Mouse (Mus musculus) C2C12 (cell line): ENCODE measurements at regions not wholly inside any gene's neighbourhood (a gene's known extent, or its start where the extent isn't known, plus 50 kb on each side); places are given as distances from the start of the nearest gene placed in this dataset.
A peak's percentile ranks its signal among the peaks of the same experiment; 100 is the strongest.

Experiments used
- H3K27me3 ChIP-seq: one replicate; pipeline ENCODE4 v1.6.1; 2011; ENCODE audit not compliant: control insufficient read depth, insufficient read depth, insufficient read length
- H3K36me3 ChIP-seq: one replicate; pipeline ENCODE4 v1.6.1; 2011; ENCODE audit not compliant: control insufficient read depth, insufficient read depth
- H3K4me3 ChIP-seq: one replicate; pipeline ENCODE4 v1.5.1; 2011; ENCODE audit warnings: mild to moderate bottlenecking, control low read depth; ENCODE audit not compliant: poor library complexity, insufficient read depth, severe bottlenecking
- H3K79me2 ChIP-seq: one replicate; pipeline ENCODE4 v1.6.1; 2011; ENCODE audit not compliant: control insufficient read depth, insufficient read depth
- H3K79me3 ChIP-seq: one replicate; pipeline ENCODE4 v1.6.1; 2011; ENCODE audit warnings: low read depth, control low read depth
- H3ac ChIP-seq: one replicate; pipeline ENCODE3; 2011; ENCODE audit warnings: low read depth; ENCODE audit not compliant: control insufficient read depth, insufficient read length
- CEBPB ChIP-seq: IDR thresholded peaks from one replicate; pipeline ENCODE4 v1.6.1; 2011; ENCODE audit warnings: low read depth, mild to moderate bottlenecking, control low read depth, moderate library complexity
- CTCF ChIP-seq: IDR thresholded peaks from one replicate; pipeline ENCODE4 v1.5.1; 2011; ENCODE audit not compliant: control insufficient read depth, insufficient read depth, insufficient read length
- FOSL1 ChIP-seq: IDR thresholded peaks from one replicate; pipeline ENCODE4 v1.8.0; 2011; ENCODE audit warnings: mild to moderate bottlenecking, low read length; ENCODE audit not compliant: poor library complexity, insufficient read depth, severe bottlenecking
- MAX ChIP-seq: IDR thresholded peaks from one replicate; pipeline ENCODE4 v1.6.1; 2011; ENCODE audit warnings: mild to moderate bottlenecking, control low read depth
- MYOD1 ChIP-seq: IDR thresholded peaks from one replicate; pipeline ENCODE4 v1.6.1; 2011; ENCODE audit warnings: low read depth; ENCODE audit not compliant: control insufficient read depth, insufficient read length
- MYOG ChIP-seq: IDR thresholded peaks from one replicate; pipeline ENCODE4 v1.6.1; 2011; ENCODE audit not compliant: control insufficient read depth, insufficient read length; ENCODE audit errors: extremely low read depth
- USF1 ChIP-seq: IDR thresholded peaks from one replicate; pipeline ENCODE4 v1.6.1; 2011; ENCODE audit warnings: low read depth, mild to moderate bottlenecking, control low read depth, moderate library complexity

DNA sequence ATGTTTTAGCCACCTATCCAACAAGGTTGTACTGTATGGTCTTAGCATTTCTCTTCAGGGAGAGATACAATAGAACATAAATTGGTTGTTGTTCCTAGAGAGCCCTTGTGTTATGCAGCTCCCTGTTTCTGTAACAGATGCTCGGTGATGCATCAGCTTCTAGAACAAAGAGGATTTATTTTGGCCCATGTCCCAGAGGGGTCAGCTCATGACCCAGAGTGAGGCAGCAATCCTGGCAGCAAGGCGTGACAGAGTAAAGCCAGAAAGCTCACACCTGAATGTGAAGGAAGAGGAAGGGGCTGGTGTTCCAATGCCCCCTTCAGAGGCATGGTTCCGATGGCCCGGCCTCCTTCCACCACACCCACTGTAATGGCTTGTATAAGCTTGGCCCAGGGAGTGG, 88.8 kb downstream of the Ets2 start:
- Histone ChIP-seq H3K4me3 (no peak overlapping the region), H3K27me3 (no peaks in the 10 kb centered on the region), H3K79me2 (no peaks in the 10 kb centered on the region), H3K79me3 (no peaks in the 10 kb centered on the region), H3K36me3 (no peaks in the 10 kb centered on the region), H3ac (no peak overlapping the region)
- no peak for TF ChIP-seq CEBPB
- no peak for TF ChIP-seq USF1

DNA sequence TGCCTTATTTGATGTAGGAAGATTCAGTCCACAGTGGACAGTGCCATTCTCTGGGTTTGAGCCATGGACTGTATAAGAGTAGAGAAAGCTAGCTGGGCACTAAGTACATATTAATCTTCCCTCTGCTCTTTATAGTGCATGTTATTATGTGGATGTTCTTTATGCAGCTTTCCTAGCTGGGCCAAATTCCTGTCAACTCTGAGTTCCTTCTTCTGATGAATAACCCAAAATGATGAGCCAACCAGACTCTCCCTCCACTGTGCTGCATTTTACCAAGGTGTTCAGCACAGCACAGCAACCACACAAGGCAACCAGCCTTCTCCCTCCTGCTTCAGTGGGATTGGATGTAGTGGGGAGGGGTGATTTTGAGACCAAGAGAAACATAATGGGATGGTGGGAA, 87.7 kb downstream of the Ets2 start:
- TF ChIP-seq MYOG (no peak), USF1 (no peak), MYOD1 (no peak), CTCF (no peak)
- Histone ChIP-seq H3K79me2 (no peaks in the 10 kb centered on the region), H3K79me3 (no peaks in the 10 kb centered on the region), H3ac (no peak overlapping the region), H3K4me3 (no peak overlapping the region), H3K36me3 (no peaks in the 10 kb centered on the region), H3K27me3 (no peaks in the 10 kb centered on the region)

DNA sequence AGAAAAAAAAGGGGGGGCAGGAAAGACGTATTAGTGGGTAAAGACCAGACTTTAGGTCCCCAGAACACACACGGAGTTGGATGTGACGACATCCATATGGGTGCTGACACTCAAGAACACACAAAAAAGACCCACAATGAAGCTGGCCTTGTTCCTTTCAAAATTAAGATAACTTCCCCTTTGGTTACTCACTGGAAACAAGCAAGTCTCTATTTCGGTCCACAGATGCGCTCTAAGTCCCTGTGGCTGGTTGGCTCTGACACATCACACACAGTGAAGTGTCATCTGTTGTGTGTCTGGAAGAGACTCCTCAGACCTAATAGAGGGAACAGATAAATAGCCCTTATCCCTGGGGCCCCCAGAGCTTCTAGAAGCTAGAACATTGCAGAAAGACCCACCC, 79.8 kb downstream of the Ets2 start:
- TF ChIP-seq MYOD1 (no peak), CEBPB (no peak), MYOG (no peak), USF1 (no peak)
- Histone ChIP-seq H3ac (no peak overlapping the region), H3K27me3 (no peaks in the 10 kb centered on the region), H3K79me2 (no peaks in the 10 kb centered on the region), H3K79me3 (no peaks in the 10 kb centered on the region), H3K4me3 (no peak overlapping the region), H3K36me3 (no peaks in the 10 kb centered on the region)

DNA sequence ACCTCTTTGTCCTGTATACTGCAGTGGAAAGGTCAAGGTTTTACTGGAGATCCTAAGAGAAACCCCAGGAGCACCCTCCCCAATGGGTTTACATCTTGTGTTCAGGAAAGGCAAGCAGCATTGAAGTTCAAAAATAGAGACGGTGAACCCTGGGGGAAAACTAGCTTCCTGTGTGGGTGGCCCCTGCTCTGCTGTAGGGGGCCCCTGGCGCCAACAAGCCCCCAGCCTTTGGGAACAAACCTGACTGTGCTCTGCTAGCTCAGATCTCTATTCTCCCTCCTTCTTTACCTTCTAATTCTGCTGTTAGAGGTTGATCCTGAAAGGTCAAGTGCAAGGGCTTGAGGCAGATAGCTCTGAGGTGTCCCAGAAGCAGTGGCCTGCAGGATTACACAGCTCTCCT, 78.6 kb downstream of the Ets2 start:
- H3K79me2 ChIP-seq = no peaks in the 10 kb centered on the region
- H3K79me3 ChIP-seq = no peaks in the 10 kb centered on the region
- H3ac ChIP-seq = no peak overlapping the region
- TF ChIP-seq CEBPB (no peak), USF1 (no peak), MAX (no peak), FOSL1 (no peak), CTCF (no peak), MYOD1 (no peak), MYOG (no peak)
- no peaks in the 10 kb centered on the region for H3K36me3 ChIP-seq
- H3K27me3 ChIP-seq = no peaks in the 10 kb centered on the region
- H3K4me3 ChIP-seq = no peak overlapping the region

DNA sequence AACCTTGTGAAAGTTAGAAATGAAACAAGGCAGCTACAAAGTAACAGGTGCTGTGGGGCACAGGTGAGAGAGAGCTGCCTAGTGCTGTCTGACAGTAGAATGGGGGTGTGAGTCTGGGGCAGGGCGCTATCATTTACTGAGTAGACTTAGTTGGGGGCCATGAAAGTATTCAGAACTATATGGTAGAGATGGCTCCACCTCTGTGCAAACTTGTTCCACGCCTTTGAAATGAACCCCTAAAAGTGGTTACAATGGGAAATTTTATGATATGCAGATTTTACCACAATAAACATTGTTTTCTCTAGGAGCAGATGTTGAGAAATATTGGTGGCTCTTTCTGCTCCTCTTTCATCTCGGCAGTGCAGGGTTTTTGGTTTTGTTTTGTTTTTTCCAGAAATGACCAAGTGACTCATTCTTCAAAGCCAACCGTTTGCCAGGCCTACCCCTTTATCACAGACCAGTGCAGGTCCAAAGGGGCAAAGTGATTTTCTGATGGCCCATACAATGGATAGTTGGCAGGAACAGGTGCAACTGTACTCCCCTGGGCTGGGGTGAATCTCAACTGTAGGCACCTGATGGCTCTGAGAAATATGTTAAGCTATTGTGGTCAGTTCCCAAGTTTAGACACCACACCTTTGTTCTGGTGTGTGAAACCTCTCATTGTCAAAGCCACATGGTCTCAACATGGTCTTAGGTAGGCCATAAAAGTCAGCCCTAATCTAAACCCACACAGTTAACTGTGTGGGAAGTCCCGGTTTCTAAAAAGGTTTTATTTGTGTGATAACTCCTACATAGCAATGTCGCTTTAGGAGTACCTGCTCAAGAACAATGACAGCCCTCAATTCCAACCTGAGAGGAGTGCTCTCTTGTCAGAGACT, 77.2 kb downstream of the Ets2 start:
- H3K4me3 ChIP-seq = no peak overlapping the region
- H3ac ChIP-seq = no peak overlapping the region
- TF ChIP-seq MAX (no peak), USF1 (no peak), MYOD1 (peak; percentile 83), CEBPB (peak; percentile 63), FOSL1 (no peak), MYOG (no peak), CTCF (no peak)
- no peaks in the 10 kb centered on the region for H3K79me3 ChIP-seq
- H3K36me3 ChIP-seq = no peaks in the 10 kb centered on the region
- H3K27me3 ChIP-seq = no peaks in the 10 kb centered on the region
- no peaks in the 10 kb centered on the region for H3K79me2 ChIP-seq

DNA sequence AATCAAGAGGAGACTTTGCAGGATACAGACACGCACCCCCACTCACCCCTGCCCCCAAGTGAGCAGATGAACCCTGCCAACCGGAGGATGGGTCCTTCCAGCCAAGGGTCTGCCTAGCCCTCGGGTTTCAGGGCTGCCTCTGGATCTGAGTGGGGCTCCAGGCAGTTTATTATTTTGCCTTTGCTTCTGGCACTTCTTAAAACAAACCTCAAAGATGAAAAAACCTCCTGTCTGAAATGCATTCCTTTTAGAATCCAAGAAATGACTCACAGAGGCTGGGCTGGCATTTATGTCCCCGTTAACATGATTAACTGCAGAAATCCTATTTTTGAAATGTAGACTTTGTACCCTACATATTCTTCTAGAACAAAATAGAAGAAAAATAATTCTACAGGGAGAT, 76.3 kb downstream of the Ets2 start:
- Histone ChIP-seq H3K27me3 (no peaks in the 10 kb centered on the region), H3K4me3 (no peak overlapping the region), H3K79me3 (no peaks in the 10 kb centered on the region), H3ac (no peak overlapping the region), H3K36me3 (no peaks in the 10 kb centered on the region), H3K79me2 (no peaks in the 10 kb centered on the region)
- TF ChIP-seq FOSL1 (peak; percentile 56), MYOD1 (no peak)
